Mouse (Mus musculus) forelimb bud, embryonic 11.5 days (tissue): ENCODE data around the gene Ift52.

Experiments used
- DNase-seq: peaks from one replicate; pipeline ENCODE4 v3.0.0-alpha.2; 2012; ENCODE audit warnings: low read depth, low spot score

Ift52 gene

DNA sequence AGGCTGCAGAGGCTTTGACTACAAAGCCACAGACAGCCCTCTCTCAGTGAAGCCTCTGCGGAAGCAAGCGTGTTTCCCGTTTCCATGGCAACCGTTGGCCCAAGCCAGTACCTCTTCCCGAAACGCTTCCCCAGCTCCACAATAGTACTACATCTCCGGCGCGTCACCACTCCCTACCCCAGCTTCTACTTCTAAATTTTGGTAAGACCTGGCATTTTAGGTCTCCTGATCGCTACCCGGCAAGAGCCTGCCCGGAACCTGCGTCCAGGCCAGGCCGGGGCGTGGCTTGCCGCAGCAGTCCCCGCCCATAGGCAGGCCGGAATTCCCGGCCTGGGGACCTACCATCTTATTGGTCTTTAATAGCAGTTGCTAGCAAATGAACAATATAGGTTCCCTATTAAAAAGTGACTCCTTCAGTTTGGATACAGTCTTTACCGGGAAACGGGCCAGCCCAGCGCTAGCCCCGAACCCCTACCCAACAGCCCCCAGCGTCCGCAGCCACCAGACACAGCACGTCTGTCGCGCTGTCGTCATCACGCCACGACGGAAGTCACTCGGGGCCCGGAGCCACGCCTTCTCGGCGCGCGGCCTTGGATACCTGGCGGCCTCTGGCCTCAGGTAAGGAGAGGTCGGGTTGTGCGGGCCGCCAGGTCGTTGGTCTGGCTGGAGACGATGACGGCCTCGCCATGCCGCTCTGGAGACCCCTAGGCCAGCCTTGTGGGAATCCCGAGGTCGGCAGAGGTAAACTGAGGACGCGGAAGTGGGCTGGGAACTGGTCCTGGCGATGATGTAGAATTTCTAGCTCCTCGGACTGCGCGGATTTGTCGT, at the start of gene Ift52:
Ift52 (plus strand) TSS at position 439 of the 828 bp plus-strand sequence.
- DNase-seq = peak; percentile 85

DNA sequence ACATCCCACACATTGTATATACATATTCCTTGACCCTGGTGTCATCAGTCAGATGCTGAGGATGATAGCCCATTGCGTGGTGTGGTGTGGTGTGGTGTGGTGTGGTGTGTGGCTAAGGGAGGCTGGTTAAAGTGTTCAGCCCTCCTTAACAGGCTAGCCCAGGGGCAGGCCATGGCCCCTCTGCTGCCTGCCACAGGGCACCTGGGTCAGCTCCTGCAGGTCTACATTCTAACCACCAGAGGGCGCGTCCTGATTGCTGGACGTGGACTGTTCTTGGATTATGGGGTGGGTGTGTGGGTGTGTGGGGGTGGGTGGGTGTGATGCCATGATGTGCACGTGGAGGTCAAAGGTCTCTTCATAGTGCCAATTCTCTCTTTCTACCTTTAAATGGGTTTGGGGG, 48.8 kb upstream of the Ift52 start:
- DNase-seq = peak; percentile 56

DNA sequence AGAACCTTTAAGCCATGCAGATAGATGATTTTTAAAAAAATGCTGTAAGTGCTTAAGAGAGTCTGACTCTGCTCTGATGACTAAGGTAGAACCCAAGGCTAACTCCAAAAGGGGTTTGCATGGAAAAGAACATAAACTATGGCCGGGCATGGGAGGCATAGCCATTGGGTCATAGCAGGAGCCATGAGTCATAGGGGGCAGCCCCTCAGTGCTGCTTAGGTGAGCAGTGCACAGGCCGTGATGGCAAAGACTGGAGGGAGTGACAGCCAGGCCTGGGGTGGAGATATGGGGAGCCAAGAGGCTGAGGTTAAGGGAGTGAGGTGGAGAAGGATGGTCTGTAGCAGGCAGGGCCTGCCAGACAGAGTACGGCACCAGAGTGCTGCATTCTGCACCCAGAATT, 48.1 kb upstream of the Ift52 start:
- DNase-seq = no peak

DNA sequence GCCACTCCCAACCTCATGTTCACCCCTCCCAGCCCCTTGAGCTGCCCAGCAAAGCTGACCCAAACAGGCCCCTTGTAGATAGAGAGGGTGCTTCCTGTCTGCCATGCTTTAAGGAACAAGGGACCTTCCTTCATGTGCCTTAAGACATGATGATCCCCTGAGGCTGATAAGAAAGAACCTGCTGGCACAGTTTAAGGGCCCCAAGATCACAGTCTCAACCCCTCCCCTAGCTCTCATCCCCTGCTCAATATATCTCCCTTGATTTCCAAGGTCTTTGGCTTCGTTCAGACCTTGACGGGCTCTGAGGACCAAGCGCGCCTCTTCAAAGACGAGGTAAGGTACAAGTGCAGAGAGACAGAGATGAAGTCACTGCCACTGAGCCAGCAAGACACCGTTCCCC, 46.3 kb upstream of the Ift52 start:
- DNase-seq = no peak

- DNase-seq = peak; percentile 36
Observed at GRCm38 (mm10) chr2:162972752-162973151, 44.4 kb upstream of the Ift52 start.

- no peak for DNase-seq
Observed at GRCm38 (mm10) chr2:162973206-162973605, 43.9 kb upstream of the Ift52 start.

DNA sequence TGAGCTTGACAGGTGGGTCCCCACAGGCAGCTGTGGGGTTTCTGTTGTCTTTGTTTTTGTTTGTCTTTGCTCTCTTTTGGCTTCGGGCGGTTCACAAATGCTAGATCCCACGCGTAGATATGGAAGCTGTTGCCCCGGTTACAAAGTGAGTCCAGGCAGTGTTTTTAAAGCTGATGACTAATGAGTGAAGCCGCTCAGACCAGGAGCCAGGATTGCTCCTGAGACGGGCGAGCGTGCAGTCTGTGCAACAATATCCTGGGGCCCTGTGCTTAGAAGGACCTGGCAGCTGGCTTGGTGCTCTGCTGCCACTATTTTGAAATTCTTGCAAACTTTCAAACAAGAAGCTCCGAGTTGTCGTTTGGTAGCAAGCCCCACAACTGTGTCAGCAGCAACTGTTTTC, 43.5 kb upstream of the Ift52 start:
- DNase-seq = no peak

GRCm38 (mm10) chr2:162975157-162975775, 41.9 kb upstream of the Ift52 start:
- no peak for DNase-seq

- no peak for DNase-seq
Observed at GRCm38 (mm10) chr2:162976001-162976400, 41.2 kb upstream of the Ift52 start.

- DNase-seq = no peak
Observed at GRCm38 (mm10) chr2:162984381-162984780, 32.8 kb upstream of the Ift52 start.

GRCm38 (mm10) chr2:162985923-162986322, 31.2 kb upstream of the Ift52 start:
- no peak for DNase-seq

DNA sequence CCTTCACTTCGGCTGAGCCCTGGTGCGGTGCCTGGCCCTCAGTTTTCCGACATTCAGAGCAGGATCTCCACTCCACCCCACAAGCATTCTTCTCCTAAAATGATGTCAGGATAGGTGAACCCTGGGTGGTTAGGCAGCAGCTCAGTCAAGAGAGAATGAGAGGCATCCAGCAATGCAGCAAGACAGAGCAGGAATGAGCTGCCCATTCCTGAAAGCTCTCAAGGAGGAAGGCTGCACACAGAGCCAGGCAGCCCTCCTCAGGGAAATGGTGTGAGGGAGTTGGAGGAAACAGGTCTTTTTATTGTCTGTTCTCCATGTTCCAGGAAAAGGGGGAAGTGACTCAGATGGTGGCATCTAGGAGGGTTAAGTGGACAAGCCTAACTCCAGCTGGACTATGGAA, 30.4 kb upstream of the Ift52 start:
- DNase-seq = no peak

DNA sequence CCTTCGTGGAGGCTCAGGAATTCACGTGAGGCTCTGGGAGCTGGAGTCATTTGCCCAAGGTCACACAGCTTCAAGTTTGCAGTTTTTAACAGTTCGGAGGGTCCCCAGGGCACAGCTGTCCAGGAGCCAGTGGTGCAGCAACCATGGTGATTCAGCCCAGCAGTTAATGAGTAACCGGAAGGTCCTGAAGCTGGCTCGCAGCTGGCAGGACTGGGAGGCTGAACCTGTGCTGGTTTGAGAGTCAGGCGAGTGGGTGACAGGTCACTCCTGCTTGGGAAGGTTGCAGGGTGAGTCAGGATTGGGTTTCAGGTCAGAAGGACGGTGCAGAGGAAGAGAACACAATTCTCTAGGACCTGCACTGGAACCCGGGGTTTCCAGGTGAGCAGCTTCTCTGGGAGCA, 29.9 kb upstream of the Ift52 start, which contains the start of gene Sgk2:
Sgk2 (plus strand) TSS at position 113 of the 400 bp plus-strand sequence.
- no peak for DNase-seq

- no peak for DNase-seq
Observed at GRCm38 (mm10) chr2:162988235-162988634, 28.9 kb upstream of the Ift52 start.

- DNase-seq = no peak
Observed at GRCm38 (mm10) chr2:162991394-162992083, 25.6 kb upstream of the Ift52 start.

DNA sequence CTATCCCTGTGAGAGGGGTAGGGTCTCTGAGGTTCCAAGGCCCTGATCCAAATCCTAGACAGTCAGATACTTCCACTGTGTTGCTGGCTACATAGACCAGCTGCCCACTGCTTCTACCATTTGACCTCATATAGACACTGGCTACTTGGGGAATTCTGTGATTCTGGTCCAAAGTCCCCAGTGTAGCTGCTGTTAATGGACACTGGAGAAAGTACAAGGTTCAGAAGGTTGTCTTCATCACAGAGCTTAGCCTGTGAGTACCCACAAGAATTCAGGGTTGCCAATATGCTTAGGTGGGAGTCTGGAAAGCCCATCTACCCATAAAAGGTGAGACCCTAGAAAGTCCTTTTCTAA, 25.1 kb upstream of the Ift52 start:
- DNase-seq = no peak

GRCm38 (mm10) chr2:162993881-162994616, 23.1 kb upstream of the Ift52 start:
- DNase-seq = no peak

- DNase-seq = peak; percentile 73
Observed at GRCm38 (mm10) chr2:162998528-162999230, 18.5 kb upstream of the Ift52 start.

GRCm38 (mm10) chr2:162999744-163000143, 17.4 kb upstream of the Ift52 start:
- DNase-seq = peak; percentile 46

DNA sequence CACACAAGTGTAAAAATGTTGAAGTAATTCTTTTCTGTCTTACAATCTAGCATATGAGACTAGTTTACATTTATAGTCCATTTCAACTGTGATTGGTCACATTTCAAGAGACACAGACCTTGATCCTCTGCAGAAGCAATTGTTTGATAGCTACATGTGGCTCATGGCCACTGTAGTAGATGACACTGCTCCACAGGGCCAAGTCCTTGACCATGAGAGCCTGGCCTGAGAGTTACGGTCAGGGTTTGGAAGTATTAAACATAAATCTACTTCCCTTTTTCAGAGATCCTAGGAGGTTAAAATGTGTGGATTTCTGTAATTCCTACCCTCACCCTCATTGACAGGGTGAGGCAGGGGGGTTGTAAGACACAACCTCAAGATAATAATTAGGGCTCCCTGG, 16.1 kb upstream of the Ift52 start:
- no peak for DNase-seq

DNA sequence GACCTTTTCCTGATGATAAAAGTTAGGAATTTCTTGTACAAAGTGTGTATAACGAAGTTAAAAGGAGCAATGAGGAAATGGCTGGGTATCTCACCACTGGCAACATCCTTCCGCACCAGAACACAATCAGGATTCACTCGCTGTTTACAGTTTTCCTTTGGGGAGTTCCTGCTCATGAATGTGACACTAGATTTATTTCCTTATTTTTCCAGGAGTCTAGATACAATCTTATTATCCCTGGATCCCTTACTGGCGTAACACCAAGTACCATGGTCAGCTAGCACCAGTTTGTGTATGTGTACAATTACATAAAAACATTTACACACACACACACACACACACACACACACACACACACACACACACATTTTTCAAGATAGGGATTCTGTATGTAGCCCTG, 9.9 kb upstream of the Ift52 start:
- DNase-seq = no peak
